Mouse (Mus musculus): ENCODE results near the gene Tcerg1l. TPM values are rescaled to one million over a fixed set of nuclear protein-coding genes. Genes with fewer than 3 reads are reported as not detected.

Tcerg1l gene
- polyA plus RNA-seq, 2 experiments = 0.01 TPM; not detected in 1

DNA sequence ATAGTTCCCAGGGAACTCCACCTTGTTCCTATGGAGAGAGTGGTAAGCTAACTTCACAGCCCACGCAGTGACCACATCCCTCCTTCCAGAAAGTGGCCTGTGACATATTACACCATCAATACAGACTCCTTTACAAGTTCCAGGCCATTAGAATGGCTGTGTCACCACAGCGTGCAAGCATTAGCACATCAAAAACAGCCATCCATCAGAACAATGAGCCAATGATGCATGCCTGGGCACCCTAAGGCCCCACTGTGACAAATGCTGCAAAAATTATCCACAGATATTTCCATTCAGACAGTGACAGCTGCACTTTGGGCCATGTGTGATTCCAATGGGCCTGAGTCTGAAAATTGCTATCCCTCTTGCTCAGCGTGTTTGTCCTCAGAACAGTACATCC is 70.8 kb downstream of the Tcerg1l start:
- H3K9ac ChIP-seq (replicated peaks) = no peak overlapping the region
- no peak overlapping the region for H3K27ac ChIP-seq
- H3K36me3 ChIP-seq (replicated peaks; ENCODE audit: control insufficient read depth, insufficient read depth, low read depth) = no peaks in the 10 kb centered on the region
- no peak overlapping the region for H3K4me3 ChIP-seq (ENCODE audit: insufficient read depth in 1 of 2, low read depth in 2 of 2, low read length in 2 of 2)
- no peak overlapping the region for H3K4me2 ChIP-seq (ENCODE audit: low read depth)
- 54% methylated on average over 3 of the region's 3 CpGs for WGBS (ENCODE audit: insufficient replicate concordance)
- no peak for TF ChIP-seq CTCF (IDR thresholded peaks at IDR 0.05; ENCODE audit: low read depth)
- no peak for TF ChIP-seq EP300 (IDR thresholded peaks at IDR 0.05; ENCODE audit: low read depth)
- DNase-seq (ENCODE audit: low read depth in 3 of 3, low spot score in 3 of 3) (no peak), ATAC-seq (ENCODE audit: insufficient read depth) (no peak)
- no peaks in the 10 kb centered on the region for H3K4me1 ChIP-seq (replicated peaks; ENCODE audit: control insufficient read depth in 2 of 2, insufficient read depth in 2 of 2, low read length in 1 of 2)
- no peaks in the 10 kb centered on the region for H3K9me3 ChIP-seq (ENCODE audit: control insufficient read depth, low read length)
- H3K27me3 ChIP-seq (ENCODE audit: control insufficient read depth, insufficient read depth, low read length) = no peaks in the 10 kb centered on the region

DNA sequence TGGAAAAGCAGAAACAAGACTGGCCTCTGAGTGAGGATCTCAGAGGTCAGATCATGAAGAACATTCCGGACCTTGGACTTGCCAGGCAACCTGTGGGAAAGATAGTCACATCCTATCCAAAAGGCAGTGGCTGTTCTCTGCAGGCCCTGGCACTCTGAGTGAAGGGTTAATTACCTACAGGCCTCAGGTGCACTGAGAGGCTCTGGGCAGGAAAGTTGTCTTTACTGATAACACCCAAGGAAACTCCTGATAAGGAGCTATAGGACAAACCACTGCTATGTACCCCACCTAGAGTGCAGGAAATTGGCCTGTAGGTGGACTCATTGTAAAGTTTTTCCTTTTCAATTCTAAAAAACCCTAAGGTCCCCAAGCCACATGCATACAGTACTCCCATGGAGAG is 83.8 kb downstream of the Tcerg1l start:
- 60% methylated on average over 1 of the region's 1 CpGs for WGBS (ENCODE audit: insufficient replicate concordance)
- TF ChIP-seq EP300 (IDR thresholded peaks at IDR 0.05; ENCODE audit: low read depth) (no peak), CTCF (IDR thresholded peaks at IDR 0.05; ENCODE audit: low read depth) (no peak)
- H3K36me3 ChIP-seq (replicated peaks; ENCODE audit: control insufficient read depth, insufficient read depth, low read depth) = no peaks in the 10 kb centered on the region
- H3K4me1 ChIP-seq (replicated peaks; ENCODE audit: control insufficient read depth in 2 of 2, insufficient read depth in 2 of 2, low read length in 1 of 2) = no peaks in the 10 kb centered on the region
- H3K4me3 ChIP-seq (ENCODE audit: insufficient read depth in 1 of 2, low read depth in 2 of 2, low read length in 2 of 2) = no peak overlapping the region
- no peak for DNase-seq (ENCODE audit: low read depth in 3 of 3, low spot score in 3 of 3)
- H3K4me2 ChIP-seq (ENCODE audit: low read depth) = no peak overlapping the region
- no peak overlapping the region for H3K27ac ChIP-seq
- H3K9me3 ChIP-seq (ENCODE audit: control insufficient read depth, low read length) = no peaks in the 10 kb centered on the region
- no peak for ATAC-seq (ENCODE audit: insufficient read depth)
- H3K27me3 ChIP-seq (ENCODE audit: control insufficient read depth, insufficient read depth, low read length) = no peaks in the 10 kb centered on the region
- H3K9ac ChIP-seq (replicated peaks) = no peak overlapping the region

DNA sequence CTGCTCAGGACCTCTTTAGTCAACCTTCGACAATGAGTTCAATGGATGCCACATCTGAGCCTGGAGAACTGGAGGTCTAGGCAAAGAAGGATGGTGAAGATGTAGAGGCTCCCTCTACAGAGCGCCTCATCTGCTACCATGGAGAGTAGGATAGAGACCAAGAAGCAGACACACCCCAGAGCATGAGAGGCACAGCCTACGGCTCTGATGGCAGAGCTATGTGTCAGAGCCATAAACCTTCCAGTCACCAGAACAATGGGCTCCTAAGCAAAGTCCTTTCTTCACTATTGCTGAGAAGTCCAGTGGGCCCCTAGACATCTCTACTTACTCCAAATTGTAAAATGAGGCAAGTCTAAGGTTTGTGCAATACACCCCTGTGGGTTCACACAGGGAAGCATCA is 91.4 kb downstream of the Tcerg1l start:
- no peak for TF ChIP-seq EP300 (IDR thresholded peaks at IDR 0.05; ENCODE audit: low read depth)
- no peak for TF ChIP-seq CTCF (IDR thresholded peaks at IDR 0.05; ENCODE audit: low read depth)
- H3K9ac ChIP-seq (replicated peaks) = no peak overlapping the region
- H3K4me2 ChIP-seq (ENCODE audit: low read depth) = no peak overlapping the region
- H3K9me3 ChIP-seq (ENCODE audit: control insufficient read depth, low read length) = no peaks in the 10 kb centered on the region
- no peaks in the 10 kb centered on the region for H3K4me1 ChIP-seq (replicated peaks; ENCODE audit: control insufficient read depth in 2 of 2, insufficient read depth in 2 of 2, low read length in 1 of 2)
- DNase-seq (ENCODE audit: low read depth in 3 of 3, low spot score in 3 of 3) (no peak), ATAC-seq (ENCODE audit: insufficient read depth) (no peak)
- WGBS (ENCODE audit: insufficient replicate concordance) = 52% methylated on average over 3 of the region's 3 CpGs
- H3K27me3 ChIP-seq (ENCODE audit: control insufficient read depth, insufficient read depth, low read length) = no peaks in the 10 kb centered on the region
- H3K36me3 ChIP-seq (replicated peaks; ENCODE audit: control insufficient read depth, insufficient read depth, low read depth) = no peaks in the 10 kb centered on the region
- no peak overlapping the region for H3K27ac ChIP-seq
- H3K4me3 ChIP-seq (ENCODE audit: insufficient read depth in 1 of 2, low read depth in 2 of 2, low read length in 2 of 2) = no peak overlapping the region

DNA sequence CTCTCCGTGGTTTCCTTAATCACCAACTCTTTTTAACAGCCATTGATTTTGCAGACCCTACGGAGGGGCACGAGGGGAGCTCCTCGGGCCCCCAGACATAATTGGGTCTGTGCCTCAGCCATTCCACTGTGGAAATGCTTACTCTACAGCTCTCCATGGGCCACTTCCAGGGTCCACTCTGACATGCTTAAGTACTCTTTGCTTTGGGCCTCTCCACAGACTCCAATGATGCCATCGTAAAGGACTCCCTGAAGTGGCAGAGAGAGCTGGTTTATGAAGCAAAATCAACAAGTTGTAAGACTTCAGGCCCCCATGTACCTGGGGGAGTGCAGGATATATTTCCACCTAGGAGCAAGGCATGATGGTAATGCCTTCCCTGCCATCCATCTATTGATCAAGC is 112.7 kb downstream of the Tcerg1l start:
- Histone ChIP-seq H3K27me3 (ENCODE audit: control insufficient read depth, insufficient read depth, low read length) (no peaks in the 10 kb centered on the region), H3K27ac (no peak overlapping the region), H3K9me3 (ENCODE audit: control insufficient read depth, low read length) (no peaks in the 10 kb centered on the region), H3K36me3 (replicated peaks; ENCODE audit: control insufficient read depth, insufficient read depth, low read depth) (no peaks in the 10 kb centered on the region), H3K9ac (replicated peaks) (no peak overlapping the region), H3K4me3 (ENCODE audit: insufficient read depth in 1 of 2, low read depth in 2 of 2, low read length in 2 of 2) (no peak overlapping the region), H3K4me2 (ENCODE audit: low read depth) (no peak overlapping the region), H3K4me1 (replicated peaks; ENCODE audit: control insufficient read depth in 2 of 2, insufficient read depth in 2 of 2, low read length in 1 of 2) (no peaks in the 10 kb centered on the region)
- WGBS (ENCODE audit: insufficient replicate concordance) = 60% methylated on average over 5 of the region's 5 CpGs
- no peak for ATAC-seq (ENCODE audit: insufficient read depth)
- no peak for DNase-seq (ENCODE audit: low read depth in 3 of 3, low spot score in 3 of 3)
- TF ChIP-seq CTCF (IDR thresholded peaks at IDR 0.05; ENCODE audit: low read depth) = no peak

DNA sequence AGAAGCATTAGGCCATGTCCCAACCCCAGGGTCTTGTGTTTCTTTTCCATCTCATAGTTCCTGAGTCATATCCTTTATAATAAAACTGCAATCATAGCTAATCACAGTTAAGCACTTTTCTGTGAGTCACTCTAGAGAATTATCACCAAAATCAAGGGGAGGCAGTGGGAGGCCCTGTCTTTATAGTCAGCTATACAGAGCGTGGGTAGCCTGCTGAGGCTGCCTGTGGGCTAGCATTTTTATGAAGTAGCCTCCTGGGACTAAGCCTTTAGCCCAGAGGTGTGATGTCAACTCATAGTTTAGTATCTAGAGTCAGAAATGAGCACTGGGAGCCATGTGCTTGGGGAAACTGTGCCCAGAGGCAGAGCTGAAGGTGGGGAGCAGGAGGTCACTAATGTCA is 122.3 kb downstream of the Tcerg1l start:
- Histone ChIP-seq H3K27me3 (ENCODE audit: control insufficient read depth, insufficient read depth, low read length) (no peaks in the 10 kb centered on the region), H3K36me3 (replicated peaks; ENCODE audit: control insufficient read depth, insufficient read depth, low read depth) (no peaks in the 10 kb centered on the region), H3K4me2 (ENCODE audit: low read depth) (no peak overlapping the region), H3K9ac (replicated peaks) (no peak overlapping the region), H3K9me3 (ENCODE audit: control insufficient read depth, low read length) (no peaks in the 10 kb centered on the region), H3K4me1 (replicated peaks; ENCODE audit: control insufficient read depth in 2 of 2, insufficient read depth in 2 of 2, low read length in 1 of 2) (no peaks in the 10 kb centered on the region), H3K27ac (no peak overlapping the region), H3K4me3 (ENCODE audit: insufficient read depth in 1 of 2, low read depth in 2 of 2, low read length in 2 of 2) (no peak overlapping the region)
- TF ChIP-seq EP300 (IDR thresholded peaks at IDR 0.05; ENCODE audit: low read depth) (no peak), CTCF (IDR thresholded peaks at IDR 0.05; ENCODE audit: low read depth) (no peak)
- DNase-seq (ENCODE audit: low read depth in 3 of 3, low spot score in 3 of 3) (no peak), ATAC-seq (ENCODE audit: insufficient read depth) (no peak)
- 45% methylated on average over 1 of the region's 1 CpGs for WGBS (ENCODE audit: insufficient replicate concordance)

DNA sequence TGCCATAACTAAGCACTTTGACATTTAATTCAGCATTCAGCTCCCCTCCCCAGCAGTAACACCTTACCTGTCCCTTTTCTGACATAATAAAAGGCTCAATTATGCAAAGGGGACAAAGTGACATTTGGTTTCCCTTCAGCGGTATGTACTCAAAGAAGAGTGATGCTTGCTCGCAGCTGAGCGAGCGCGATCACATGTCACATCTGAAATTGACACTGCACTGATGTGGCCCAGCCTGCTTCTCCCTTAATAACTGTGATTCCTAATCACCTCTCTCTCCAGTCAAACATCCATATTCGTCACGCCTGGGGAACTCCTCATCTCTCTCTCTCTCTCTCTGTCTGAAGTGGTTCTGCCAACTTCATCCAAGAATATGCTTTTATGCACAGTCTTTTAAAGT is 126.2 kb downstream of the Tcerg1l start:
- no peak for ATAC-seq (ENCODE audit: insufficient read depth)
- Histone ChIP-seq H3K9ac (replicated peaks) (no peak overlapping the region), H3K4me3 (ENCODE audit: insufficient read depth in 1 of 2, low read depth in 2 of 2, low read length in 2 of 2) (no peak overlapping the region), H3K9me3 (ENCODE audit: control insufficient read depth, low read length) (no peaks in the 10 kb centered on the region), H3K4me1 (replicated peaks; ENCODE audit: control insufficient read depth in 2 of 2, insufficient read depth in 2 of 2, low read length in 1 of 2) (no peaks in the 10 kb centered on the region), H3K27ac (no peak overlapping the region), H3K4me2 (ENCODE audit: low read depth) (no peak overlapping the region), H3K36me3 (replicated peaks; ENCODE audit: control insufficient read depth, insufficient read depth, low read depth) (no peaks in the 10 kb centered on the region), H3K27me3 (ENCODE audit: control insufficient read depth, insufficient read depth, low read length) (no peaks in the 10 kb centered on the region)
- no peak for TF ChIP-seq EP300 (IDR thresholded peaks at IDR 0.05; ENCODE audit: low read depth)
- no peak for TF ChIP-seq CTCF (IDR thresholded peaks at IDR 0.05; ENCODE audit: low read depth)
- no peak for DNase-seq (ENCODE audit: low read depth in 3 of 3, low spot score in 3 of 3)
- 72% methylated on average over 7 of the region's 7 CpGs for WGBS (ENCODE audit: insufficient replicate concordance)

All from liver, embryonic 14.5 days (tissue).